Mouse (Mus musculus) lung, postnatal 36 days (tissue): ENCODE data around the gene Zbtb5.
"Not testable (repeated sequence)": the region's sequence is repeated elsewhere in the genome, so short reads cannot be mapped to it uniquely, and the experiment has no call there.

Experiments used
- DNase-seq: peaks from one replicate; pipeline ENCODE4 v3.0.0; 2022; ENCODE audit warnings: mixed read lengths

Zbtb5 gene

DNA sequence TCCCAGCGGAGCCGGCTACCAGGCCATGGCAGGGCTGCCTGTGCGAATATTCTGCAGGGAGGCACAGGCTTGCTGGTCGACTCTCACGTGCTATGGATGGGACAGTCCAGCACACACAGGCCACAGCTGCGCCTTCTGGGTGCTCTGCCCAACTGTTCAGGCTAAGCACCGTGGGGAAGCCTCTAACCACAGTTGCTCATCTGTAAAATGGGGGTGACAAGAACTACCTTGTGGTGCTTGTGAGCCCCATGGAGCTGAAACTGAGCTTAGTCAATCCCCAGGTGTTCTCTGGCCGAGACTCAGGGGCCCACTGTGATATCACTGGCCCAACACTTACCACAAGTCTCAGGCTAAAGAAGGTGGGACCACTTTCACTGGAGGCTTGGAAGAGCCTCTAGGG is 44.8 kb downstream of the Zbtb5 start:
- DNase-seq, result no peak

DNA sequence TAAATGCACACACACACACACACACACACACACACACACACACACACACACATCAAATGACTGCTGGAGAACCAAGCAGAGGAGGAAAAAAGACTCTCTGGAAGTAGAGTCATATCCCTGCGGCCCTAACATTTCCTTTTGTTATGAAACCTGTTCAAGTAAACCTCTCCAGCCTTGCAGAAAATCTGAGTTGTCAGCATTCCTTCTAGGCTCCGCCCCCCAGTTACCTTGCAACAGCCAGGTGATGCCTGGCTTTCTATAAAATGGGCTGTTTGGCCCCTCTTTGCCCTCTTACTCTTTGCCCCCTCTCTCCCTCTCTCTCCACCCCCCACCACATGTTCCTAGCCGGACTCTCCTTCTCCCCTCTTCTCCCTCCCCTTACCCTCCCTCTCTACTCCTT is 46.5 kb downstream of the Zbtb5 start:
- DNase-seq, result no peak

DNA sequence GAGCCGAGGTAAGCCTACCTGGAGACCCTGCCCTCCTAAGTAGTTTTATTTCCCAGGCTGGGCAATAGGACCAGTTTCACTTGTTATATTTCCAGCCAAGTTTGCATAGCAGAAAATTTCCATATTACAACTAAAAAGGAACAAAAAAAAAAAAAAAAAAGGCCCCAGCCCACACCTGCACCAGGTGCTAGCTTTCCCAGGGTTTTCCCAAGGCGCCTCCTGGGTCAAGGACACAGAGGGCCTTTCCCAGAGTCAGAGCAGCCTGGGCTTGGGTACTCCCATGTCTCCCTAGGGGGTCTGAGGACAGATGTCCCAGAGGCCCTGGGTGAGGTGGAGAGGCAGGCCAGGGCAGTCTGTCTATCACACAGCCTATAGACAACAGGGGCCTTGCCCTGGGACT is 47.0 kb downstream of the Zbtb5 start:
- no peak for DNase-seq

DNA sequence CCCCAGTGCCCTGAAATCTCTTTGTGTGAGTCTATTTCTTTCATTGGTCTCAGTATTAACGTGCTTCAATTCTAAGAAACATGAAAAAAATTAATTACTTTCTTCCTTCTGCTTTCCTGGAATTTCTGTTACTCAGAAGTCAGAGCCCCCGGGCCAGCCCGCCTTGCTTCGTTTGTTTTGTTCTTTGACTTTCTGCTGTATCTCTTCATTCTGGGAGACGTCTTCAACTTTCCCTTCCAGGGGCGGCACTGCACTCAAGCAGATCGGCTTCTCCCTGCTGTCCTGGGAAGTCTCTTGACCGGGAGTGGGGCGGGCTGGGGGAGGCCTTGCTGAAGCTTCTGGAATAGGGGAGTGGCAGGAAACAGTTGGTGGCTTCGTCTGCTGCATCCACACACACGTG is 49.1 kb downstream of the Zbtb5 start:
- DNase-seq, result no peak

DNA sequence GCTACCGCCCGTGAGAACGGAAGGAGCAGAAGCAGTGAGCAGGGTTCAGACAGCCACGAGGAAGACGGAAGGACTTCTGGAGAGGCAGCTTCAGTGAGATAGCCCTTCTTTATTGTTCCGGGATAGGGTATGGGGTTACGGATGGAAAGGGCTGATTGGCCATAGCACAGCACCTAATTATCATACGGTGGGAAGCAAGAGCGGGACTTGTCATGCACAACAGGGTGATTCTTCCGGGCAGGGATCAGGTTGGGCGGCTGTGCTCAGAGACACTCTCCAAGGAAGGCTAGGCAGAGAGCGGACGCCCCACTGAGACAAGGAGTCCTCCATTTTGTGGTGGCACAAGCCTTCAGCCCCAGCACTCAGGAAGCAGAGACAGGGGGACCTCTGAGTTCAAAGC is 53.0 kb downstream of the Zbtb5 start:
- no peak for DNase-seq

DNA sequence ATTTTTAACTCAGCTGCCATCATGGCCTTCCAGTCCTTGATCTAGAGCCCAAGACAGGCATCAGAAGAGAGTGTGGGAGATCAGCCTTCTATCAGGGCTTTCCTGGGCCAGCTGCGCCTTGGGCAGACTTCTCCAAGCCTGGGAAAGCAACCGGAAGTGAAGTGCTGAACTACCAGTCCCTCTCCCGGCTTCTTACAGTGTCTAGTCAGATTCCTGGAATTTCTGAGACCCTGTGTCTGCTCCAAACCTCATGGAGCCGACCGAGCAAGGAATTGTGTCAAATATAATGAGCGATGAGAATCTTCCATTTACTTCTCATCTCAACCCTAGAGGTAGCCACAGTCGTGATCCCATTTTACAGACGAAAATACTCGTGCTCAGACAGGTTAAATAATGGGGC is 53.4 kb downstream of the Zbtb5 start:
- DNase-seq, result no peak

DNA sequence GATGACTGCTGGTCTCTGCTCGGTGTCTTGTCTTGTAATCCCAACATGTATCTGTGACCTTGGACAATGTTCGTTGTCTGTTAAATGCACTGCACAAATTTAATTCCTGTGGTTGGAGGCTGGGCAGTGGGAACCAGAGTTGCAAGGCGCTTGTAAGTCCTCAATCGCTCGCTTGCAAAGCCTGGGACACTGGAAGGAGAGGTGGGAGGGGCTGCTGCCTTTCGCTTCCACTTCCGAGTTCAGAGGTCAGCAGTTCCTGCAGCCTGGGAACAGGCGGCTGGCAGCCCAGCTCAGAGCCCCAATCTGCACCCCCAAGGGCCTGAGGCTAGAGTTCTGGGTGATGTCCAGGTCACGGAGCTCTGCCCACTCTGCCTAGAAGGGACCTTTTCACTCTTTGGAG is 59.2 kb downstream of the Zbtb5 start:
- DNase-seq, result no peak

DNA sequence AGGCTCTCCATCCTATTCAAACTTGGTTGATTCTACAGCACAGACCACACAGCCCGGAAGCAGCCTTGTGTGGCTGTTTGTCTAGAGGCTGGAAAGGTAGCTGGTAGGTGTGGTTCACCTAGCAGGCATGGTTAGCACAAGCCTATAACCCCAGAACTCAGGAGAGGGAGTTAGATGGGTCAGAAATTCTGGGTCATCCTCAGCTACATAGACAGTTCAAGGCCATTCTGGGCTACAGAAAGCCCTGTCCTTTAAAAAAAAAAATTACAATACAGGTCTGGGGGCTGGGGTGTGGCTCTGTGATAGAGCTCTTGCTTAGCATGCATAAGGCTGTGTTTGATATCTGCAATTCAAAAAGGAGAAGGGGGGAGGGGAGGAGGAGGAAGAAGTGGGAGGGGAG is 63.9 kb downstream of the Zbtb5 start:
- no peak for DNase-seq

DNA sequence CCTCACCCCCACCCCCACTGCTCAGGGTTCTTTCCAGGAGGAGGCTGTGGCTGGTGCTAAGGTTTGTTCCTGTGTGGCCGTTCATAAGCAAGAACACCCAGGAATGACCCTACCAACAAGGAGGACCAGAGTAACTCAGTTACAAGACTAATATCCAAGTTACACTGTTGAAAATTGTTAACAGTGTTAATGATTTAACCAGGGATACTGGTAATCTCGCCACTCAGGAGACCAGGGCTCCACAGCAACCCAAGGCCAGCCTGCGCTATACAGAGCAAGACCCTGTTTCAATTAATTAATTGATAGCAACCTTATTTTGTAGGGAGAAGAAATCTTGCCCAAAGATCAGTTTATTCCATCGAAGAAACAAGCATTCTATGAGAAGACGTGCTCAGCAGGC is 64.7 kb downstream of the Zbtb5 start:
- DNase-seq, result no peak

DNA sequence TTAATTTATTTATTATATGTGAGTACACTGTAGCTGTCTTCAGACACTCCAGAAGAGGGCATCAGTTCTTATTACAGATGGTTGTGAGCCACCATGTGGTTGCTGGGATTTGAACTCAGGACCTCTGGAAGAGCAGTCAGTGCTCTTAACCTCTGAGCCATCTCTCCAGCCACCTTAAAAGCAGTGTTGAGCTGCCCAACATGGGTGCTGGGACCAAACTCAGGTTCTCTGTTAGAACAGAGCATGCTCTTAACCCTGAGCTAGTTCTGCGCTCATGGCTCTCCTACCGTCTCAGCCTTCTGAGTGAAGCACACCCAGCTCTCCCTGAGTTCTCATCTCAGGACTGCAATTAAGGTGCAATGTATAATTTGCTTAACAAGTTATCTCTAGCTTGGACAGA is 66.1 kb downstream of the Zbtb5 start:
- not testable (repeated sequence) for DNase-seq

DNA sequence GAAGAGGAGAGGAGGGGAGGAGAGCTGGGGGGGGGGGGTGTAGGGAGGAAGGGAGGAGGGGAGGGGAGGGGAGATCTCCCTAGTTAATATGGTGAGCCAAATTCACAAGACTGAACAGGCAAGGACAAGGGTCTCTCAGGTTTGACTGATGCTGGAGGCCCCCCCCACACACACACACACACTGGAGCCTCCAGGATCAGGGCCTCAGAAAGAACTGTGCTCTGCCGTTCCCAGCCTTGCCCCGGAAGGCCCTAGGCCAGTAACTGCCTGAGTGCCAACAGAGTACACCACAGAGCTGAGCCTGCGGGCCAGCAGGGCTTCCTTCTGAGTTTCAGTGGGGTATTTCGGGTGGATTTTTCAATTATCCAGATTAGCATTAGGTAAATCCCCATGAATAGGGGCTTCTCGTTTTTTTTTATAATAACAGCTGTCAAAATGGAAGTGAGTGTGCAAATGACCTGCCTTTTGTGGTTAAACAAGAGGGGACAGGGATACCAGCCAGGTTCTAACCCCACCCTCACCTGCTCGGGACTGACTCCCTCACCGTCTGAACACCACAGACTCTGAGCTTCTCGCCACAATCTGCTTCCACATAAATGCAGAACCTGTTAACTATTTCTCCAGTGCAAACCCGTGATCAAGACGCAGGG is 67.7 kb downstream of the Zbtb5 start:
- no peak for DNase-seq

DNA sequence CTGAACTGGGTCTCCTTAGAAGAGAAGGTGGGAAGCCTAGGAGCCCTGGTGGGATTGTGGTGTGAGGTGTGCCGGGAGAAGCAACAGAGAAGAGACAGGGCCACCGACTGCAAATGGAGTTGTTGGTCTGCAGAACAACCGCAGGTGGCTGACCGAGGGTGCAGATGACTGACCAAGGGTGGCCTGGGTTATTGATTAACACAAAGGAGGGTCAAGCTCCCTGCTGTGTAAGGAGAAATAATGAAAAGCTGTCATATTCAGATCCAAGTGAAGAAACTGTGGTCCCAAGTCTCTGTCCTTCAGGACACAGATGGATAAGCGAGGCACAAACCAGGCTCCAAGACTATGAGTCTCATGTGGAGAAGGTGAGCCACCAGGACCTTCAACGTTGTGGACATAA is 68.7 kb downstream of the Zbtb5 start:
- no peak for DNase-seq

DNA sequence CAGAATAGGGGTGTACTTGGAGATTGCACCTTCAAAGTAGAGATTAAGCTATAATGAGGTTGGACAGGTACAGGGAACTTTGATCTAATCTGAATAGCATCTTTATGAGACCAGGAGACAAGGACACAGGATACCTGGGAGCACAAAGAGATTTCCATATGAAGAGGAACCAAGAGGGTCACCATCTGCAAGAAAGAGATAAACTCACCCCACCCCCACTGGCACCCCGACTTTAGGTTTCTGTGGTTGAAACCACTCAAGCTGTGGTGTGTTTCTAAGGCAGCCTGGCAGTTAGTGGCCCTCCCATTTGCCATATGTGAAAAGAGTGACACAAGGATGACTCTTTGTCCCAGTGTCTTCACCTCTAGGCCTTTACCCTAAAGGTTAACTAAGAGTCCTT is 70.0 kb downstream of the Zbtb5 start:
- DNase-seq, result no peak
